Mouse (Mus musculus) kidney, embryonic 14.5 days (tissue): ENCODE measurements at regions not wholly inside any gene's neighbourhood (a gene's known extent, or its start where the extent isn't known, plus 50 kb on each side); places are given as distances from the start of the nearest gene placed in this dataset.
A peak's percentile ranks its signal among the peaks of the same experiment; 100 is the strongest.

Experiments
- ATAC-seq: fragments of 200-750 bp; cut with Nextera tagmentation; 2 replicates; pipeline ENCODE4 v1.8.0; 2017; ENCODE audit warnings: moderate number of reproducible peaks, mild to moderate bottlenecking, moderate TSS enrichment, moderate library complexity; ENCODE audit not compliant: low FRiP score, low TSS enrichment
- H3K27ac ChIP-seq: fragments of 300-500 bp; sonication (generic); 2 replicates; pipeline ENCODE4 v1.5.1; 2014; ENCODE audit warnings: low read depth, mild to moderate bottlenecking, low read length, moderate library complexity, mixed read lengths
- H3K27me3 ChIP-seq: fragments of 300-500 bp; sonication (generic); 2 replicates; pipeline ENCODE4 v1.6.1; 2014; ENCODE audit warnings: mild to moderate bottlenecking, low read length; ENCODE audit not compliant: control insufficient read depth, insufficient read depth
- H3K36me3 ChIP-seq: fragments of 300-500 bp; sonication (generic); 2 replicates; pipeline ENCODE4 v1.6.1; 2014; ENCODE audit warnings: low read length, mixed read lengths; ENCODE audit not compliant: control insufficient read depth, insufficient read depth
- H3K4me1 ChIP-seq: fragments of 300-500 bp; sonication (generic); 2 replicates; pipeline ENCODE4 v1.6.1; 2014; ENCODE audit warnings: low read length, mixed read lengths; ENCODE audit not compliant: control insufficient read depth, insufficient read depth
- H3K4me2 ChIP-seq: fragments of 300-500 bp; sonication (generic); replicated peaks from 2 replicates; pipeline ENCODE4 v1.6.1; 2014; ENCODE audit warnings: low read depth, mild to moderate bottlenecking, low read length
- H3K4me3 ChIP-seq: fragments of 300-500 bp; sonication (generic); 2 replicates; pipeline ENCODE4 v1.5.1; 2014; ENCODE audit warnings: mild to moderate bottlenecking, low read length
- H3K9ac ChIP-seq: fragments of 300-500 bp; sonication (generic); 2 replicates; pipeline ENCODE4 v1.6.1; 2014; ENCODE audit warnings: low read depth, mild to moderate bottlenecking, low read length, moderate library complexity
- H3K9me3 ChIP-seq: fragments of 300-500 bp; sonication (generic); 2 replicates; pipeline ENCODE4 v1.6.1; 2016; ENCODE audit warnings: low read length; ENCODE audit not compliant: control insufficient read depth
- WGBS: fragments of 180-500 bp; shearing (Covaris S2); extraction: QIAGEN DNeasy Blood & Tissue Kit; methylation state at CpG from one replicate; pipeline ENCODE4 v1.1.7; 2014; 5-methylcytosine and 5-hydroxymethylcytosine counted together

DNA sequence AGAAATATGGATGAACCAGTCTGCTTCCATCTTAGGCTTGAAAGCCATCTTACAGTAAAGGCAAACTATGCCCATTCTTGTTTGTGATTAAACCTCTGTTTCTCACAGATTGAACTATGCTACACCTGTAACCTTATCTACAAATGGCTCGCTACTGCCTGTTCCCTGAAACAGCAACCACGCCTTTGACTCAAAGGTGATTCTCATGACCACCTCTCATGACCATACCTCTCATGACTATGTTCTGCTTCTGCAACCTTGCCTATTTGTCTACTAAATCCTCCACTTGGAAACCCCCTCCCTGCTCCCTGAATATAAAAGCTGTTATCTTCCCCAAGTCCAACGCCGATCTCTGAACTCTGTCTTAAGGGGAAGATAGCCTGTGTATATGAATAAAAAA lies 296.7 kb upstream of the Adgrl2 start:
- Histone ChIP-seq H3K9me3 (no peaks in the 10 kb centered on the region), H3K27me3 (no peaks in the 10 kb centered on the region), H3K4me2 (no peak overlapping the region), H3K4me1 (no peaks in the 10 kb centered on the region), H3K9ac (no peak overlapping the region), H3K27ac (no peak overlapping the region), H3K36me3 (no peaks in the 10 kb centered on the region), H3K4me3 (no peak overlapping the region)
- WGBS, result 86% methylated on average over 4 of the region's 4 CpGs
- no peak for ATAC-seq

DNA sequence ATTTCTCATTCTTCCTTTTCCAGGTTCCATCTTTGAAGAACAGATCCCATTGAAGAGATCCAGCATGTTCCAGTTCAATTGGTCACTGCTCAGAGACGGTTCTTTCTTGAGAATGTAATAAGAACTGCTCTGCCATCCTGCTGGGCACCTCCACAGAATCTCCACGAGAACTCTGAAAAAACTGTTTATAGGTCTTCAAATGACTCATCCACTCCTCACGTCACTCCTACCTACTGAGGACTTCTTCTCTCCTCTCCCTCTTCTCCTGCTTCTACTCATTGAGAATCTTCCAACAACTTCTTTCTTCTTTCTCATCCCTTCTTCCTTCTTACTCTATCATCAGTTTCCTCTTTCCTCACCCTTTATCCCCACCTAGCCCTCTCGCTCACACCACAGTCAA lies 294.6 kb upstream of the Adgrl2 start:
- ATAC-seq, result no peak
- no peaks in the 10 kb centered on the region for H3K27me3 ChIP-seq
- no peak overlapping the region for H3K4me3 ChIP-seq
- 82% methylated on average over 4 of the region's 4 CpGs for WGBS
- H3K9me3 ChIP-seq, result no peaks in the 10 kb centered on the region
- H3K9ac ChIP-seq, result no peak overlapping the region
- H3K27ac ChIP-seq, result no peak overlapping the region
- H3K4me1 ChIP-seq, result no peaks in the 10 kb centered on the region
- no peak overlapping the region for H3K4me2 ChIP-seq
- H3K36me3 ChIP-seq, result no peaks in the 10 kb centered on the region

DNA sequence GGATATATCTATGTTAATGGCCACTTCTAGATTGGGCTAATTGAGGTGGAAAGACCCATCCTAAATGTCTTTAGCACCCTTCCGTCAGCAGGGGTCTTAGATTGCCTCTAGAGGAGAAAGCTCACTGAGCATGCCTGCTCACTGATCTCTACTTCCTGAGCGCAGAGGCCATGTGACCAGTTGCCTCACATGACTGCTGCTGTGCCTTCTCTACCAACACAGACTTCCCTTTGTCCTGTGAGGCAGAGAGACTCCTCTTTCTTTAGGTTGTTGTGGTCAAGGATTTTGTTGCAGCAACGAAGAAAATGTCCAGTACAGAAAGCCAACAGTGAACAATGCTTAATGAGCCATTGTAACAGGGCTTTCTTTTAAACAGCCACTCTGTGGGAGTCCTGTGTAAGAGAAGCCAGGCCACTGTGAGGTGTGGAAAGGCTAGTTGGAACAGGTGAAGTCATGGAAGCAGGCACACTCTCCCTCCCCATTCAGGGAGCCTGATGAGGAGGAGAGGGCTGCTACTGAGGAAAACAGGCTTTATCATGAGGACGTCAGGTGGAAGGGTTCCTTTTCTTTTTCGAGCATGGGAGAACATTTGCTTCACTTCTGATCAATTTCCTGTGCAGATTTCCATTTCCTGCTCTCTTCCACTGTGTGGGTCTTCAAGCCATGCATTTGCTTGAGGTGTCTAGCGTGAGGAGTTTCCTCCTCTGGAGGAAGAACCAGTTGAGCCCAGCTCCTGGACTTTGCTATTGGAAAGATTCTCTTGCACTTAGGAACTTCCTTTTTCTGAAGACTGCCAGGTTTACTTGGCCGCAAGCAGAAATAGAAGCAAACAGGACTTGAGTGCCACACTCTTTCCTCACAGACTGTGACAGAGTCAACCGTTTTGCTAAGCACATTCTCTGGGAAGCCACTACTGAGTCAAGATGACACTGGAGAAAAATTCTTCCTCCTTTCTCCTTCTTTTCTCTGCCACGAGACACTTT lies 290.7 kb upstream of the Adgrl2 start:
- Histone ChIP-seq H3K36me3 (no peaks in the 10 kb centered on the region), H3K4me1 (no peaks in the 10 kb centered on the region), H3K9ac (no peak overlapping the region), H3K27me3 (no peaks in the 10 kb centered on the region), H3K4me3 (no peak overlapping the region), H3K9me3 (no peaks in the 10 kb centered on the region), H3K4me2 (no peak overlapping the region), H3K27ac (no peak overlapping the region)
- peak; percentile 62; the same call in 1 of the 2 replicates for ATAC-seq
- 79% methylated on average over 9 of the region's 9 CpGs for WGBS

DNA sequence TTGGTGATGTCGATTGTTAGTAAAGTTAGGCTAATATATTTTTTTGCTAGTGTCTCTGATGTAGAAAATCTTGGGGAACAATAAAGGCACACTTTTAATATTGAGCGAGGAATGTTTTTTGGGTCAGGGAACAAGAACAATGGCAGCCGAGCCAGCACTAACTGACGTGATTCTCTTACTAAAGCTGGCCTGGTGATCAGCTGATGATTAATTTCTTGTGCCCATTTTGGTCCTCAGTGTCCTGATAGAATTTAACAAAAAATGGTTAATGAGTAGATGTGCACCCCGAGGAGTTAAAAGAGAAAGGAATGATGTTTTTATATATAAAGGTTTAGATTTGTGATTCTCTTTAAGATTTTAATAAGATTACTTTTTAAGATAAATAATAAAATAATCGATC lies 289.0 kb upstream of the Adgrl2 start:
- H3K4me1 ChIP-seq, result no peaks in the 10 kb centered on the region
- no peaks in the 10 kb centered on the region for H3K27me3 ChIP-seq
- H3K4me3 ChIP-seq, result no peak overlapping the region
- H3K27ac ChIP-seq, result no peak overlapping the region
- no peak for ATAC-seq
- no peak overlapping the region for H3K9ac ChIP-seq
- H3K36me3 ChIP-seq, result no peaks in the 10 kb centered on the region
- WGBS, result 65% methylated on average over 6 of the region's 6 CpGs
- no peak overlapping the region for H3K4me2 ChIP-seq
- H3K9me3 ChIP-seq, result no peaks in the 10 kb centered on the region

DNA sequence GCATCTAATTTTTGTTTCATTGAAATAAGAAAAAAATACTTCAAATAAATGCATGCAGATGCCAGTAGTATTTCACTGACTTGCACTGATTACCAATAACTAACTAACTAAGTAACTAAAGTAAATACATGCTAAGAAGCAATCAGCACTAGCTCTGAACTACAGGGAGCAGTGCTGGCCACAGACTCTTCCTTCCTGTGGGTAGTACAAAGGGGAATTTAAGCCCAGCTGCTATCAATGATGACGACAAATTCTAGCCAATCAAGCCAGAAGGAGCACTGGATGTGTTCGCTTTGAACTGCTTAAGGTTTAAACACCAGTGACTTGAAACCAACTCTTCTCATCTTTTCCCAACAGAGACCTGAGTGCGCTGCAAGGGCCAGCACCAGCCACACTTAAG lies 287.5 kb upstream of the Adgrl2 start:
- WGBS, result 75% methylated on average over 3 of the region's 3 CpGs
- no peak overlapping the region for H3K4me2 ChIP-seq
- H3K4me3 ChIP-seq, result no peak overlapping the region
- no peak overlapping the region for H3K27ac ChIP-seq
- H3K36me3 ChIP-seq, result no peaks in the 10 kb centered on the region
- H3K9me3 ChIP-seq, result no peaks in the 10 kb centered on the region
- H3K9ac ChIP-seq, result no peak overlapping the region
- no peaks in the 10 kb centered on the region for H3K4me1 ChIP-seq
- no peak for ATAC-seq
- no peaks in the 10 kb centered on the region for H3K27me3 ChIP-seq

DNA sequence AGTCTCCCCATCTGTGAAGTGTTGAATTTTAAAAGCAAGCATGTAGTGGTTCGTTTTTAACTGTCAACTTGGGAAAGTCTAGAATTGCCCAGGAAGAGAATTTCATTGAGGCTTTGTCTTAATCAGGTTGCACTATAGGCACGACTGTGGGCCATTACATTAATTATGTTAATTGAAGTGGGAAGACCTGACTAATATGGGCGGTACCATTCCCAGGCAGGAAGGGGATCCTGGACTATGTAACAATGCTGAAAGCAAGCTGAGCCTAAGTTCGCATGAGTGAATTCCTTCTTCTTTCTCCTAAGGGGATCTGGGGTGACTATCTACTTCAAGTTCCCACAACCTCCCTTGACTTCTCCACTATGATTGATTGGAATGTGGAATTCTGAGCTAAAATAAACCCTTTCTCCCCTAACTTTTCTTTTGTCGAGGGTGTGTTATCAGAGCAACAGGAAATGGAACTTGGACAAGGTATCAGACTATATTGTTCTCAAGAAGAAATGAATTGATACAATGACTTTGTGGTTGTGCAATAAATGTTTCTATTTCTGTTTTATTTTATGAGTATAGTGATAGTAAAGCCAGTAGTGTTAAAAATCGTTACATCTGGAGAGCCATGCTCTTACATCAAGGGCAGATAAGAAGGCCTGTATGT lies 285.2 kb upstream of the Adgrl2 start:
- 60% methylated on average over 6 of the region's 6 CpGs for WGBS
- no peaks in the 10 kb centered on the region for H3K27me3 ChIP-seq
- H3K4me2 ChIP-seq, result no peak overlapping the region
- H3K9me3 ChIP-seq, result no peaks in the 10 kb centered on the region
- no peak overlapping the region for H3K27ac ChIP-seq
- H3K4me1 ChIP-seq, result no peaks in the 10 kb centered on the region
- no peaks in the 10 kb centered on the region for H3K36me3 ChIP-seq
- no peak for ATAC-seq
- H3K9ac ChIP-seq, result no peak overlapping the region
- H3K4me3 ChIP-seq, result no peak overlapping the region

DNA sequence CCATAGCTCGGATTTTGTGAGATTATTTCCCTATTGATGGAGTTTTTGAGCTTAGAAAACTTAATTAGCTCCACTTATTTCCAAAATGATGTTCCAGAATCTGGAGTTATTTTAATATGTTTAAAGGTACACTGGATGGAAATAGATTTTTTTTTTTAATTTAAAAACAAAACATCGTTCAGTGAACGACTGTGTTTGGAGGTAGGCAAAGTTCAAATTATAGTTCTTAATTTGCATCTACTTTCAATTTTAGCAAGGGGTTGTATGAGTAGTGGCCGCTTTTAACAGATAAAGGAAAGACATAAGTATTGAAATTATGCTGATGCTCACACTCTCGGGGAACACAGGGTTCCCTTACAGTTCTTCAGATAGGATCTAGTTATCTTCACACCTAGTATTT lies 284.6 kb upstream of the Adgrl2 start:
- Histone ChIP-seq H3K9ac (no peak overlapping the region), H3K36me3 (no peaks in the 10 kb centered on the region), H3K9me3 (no peaks in the 10 kb centered on the region), H3K4me1 (no peaks in the 10 kb centered on the region), H3K4me3 (no peak overlapping the region), H3K27ac (no peak overlapping the region), H3K4me2 (no peak overlapping the region), H3K27me3 (no peaks in the 10 kb centered on the region)
- ATAC-seq, result no peak
- WGBS, result 81% methylated on average over 5 of the region's 5 CpGs

DNA sequence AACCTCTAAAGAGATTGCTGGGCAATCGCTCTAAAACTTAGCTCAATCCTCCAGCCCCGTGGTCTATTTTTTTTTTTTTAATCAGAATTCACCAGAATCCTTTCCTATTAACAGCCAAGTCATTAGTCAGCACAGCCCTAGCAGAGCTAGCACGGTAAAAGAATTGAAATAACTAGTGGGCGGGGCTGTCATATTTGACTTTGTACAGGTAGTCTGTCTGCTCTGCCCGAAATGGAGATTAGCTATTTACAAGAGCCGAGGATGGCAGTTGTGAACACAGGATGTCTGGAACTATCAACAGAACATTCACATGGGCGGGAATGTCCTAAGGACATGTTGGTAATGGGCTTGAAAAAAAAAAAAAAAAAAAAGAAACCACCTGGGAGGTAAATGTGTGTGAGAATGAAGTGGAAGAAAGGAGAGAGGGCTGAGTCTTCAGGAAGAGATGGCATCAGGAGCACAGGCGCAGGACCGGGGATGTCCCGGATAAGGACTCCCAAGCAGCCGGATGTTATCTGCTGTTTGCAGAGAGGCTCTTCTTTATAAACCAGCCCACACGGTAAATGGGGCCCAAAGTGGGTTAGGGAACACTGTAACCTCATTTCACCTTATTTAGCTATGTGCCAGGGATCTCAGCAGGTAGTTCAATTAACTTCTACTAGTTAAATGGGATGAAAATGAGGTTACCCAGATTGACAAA lies 283.8 kb upstream of the Adgrl2 start:
- WGBS, result 60% methylated on average over 12 of the region's 12 CpGs
- Histone ChIP-seq H3K9me3 (no peaks in the 10 kb centered on the region), H3K4me3 (no peak overlapping the region), H3K4me2 (peak overlapping the region; percentile 17; the same call in 1 of the 2 replicates), H3K27me3 (no peaks in the 10 kb centered on the region), H3K4me1 (no peaks in the 10 kb centered on the region), H3K36me3 (no peaks in the 10 kb centered on the region), H3K27ac (no peak overlapping the region), H3K9ac (no peak overlapping the region)
- no peak for ATAC-seq

DNA sequence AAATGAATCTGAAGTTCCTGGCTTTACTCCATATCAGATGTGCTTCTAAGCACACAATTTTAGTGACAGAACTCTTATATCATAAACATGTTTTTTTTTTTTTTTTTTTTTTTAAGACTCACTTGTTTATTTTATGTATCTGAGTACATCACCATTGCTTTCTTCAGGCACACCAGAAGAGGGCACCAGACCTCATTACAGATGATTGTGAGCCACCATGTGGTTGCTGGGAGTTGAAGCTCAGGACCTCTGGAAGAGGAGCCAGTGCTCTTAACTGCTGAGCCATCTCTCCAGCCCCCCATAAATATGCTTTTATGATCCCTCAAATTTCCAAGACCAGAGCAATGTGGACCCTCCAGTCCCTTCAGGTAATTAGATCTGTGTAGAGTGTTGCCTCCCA lies 280.1 kb upstream of the Adgrl2 start:
- no peak overlapping the region for H3K4me3 ChIP-seq
- no peak for ATAC-seq
- no peaks in the 10 kb centered on the region for H3K27me3 ChIP-seq

More for the DNA sequence above, 280.1 kb upstream of the Adgrl2 start:
- Histone ChIP-seq H3K4me2 (no peak overlapping the region), H3K9ac (no peak overlapping the region), H3K4me1 (no peaks in the 10 kb centered on the region), H3K36me3 (no peaks in the 10 kb centered on the region), H3K9me3 (no peaks in the 10 kb centered on the region), H3K27ac (no peak overlapping the region)
